Mouse (Mus musculus): ENCODE data around the gene 1700109H08Rik. TPM values are rescaled to one million over a fixed set of nuclear protein-coding genes. Genes with fewer than 3 reads are reported as not detected.

The 1700109H08Rik gene
- polyA plus RNA-seq, 1 experiment: 1.5 TPM

DNA sequence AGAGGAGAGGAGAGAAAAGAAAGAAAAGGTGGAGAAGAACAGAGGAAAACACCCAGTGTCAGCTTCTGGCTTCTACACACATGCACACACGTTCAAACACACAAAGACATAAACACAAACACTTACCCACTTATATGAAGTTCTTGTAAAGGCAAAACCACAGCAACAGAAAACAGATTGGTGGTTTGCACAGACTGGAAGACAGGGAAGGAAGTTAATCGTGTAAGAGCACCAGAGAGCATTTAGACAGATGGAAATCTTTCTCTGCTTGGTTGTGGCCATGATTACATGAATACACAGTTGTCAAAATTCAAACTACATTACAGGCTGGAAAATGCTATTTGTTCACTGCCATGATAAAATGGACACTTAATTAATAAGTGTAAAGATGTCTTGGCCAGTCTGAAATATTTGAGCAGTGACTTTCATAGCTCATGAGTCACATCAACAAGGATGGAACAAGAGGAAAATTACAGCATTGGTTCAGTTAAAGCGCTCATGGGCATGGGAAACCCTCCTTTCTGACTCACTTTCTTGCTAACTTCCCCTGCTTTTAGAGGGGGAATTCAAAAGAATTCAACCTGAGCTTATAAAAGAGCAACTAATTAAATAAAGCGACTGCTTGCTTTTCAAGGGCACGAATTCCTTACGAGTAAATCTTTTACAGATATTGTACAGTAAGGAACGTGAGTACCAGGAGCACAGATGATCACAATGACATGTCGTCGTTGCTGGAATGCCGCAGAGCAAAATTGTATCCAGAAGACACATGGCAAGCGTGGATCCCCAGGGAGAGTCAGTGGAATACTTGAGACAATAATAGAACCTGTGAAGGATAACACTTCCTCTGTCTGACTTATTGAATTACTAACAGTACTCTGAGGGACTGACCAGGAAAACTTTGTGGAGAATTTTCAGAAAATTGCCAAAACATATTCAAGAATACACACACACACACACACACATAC lies 32.6 kb upstream of the 1700109H08Rik start:
- DNase-seq: peak; percentile 24
- Histone ChIP-seq H3K36me3 (ENCODE audit: control insufficient read depth, insufficient read depth, low read length) (no peaks in the 10 kb centered on the region), H3K4me3 (ENCODE audit: insufficient read depth, low read depth, low read length) (no peak overlapping the region), H3K4me1 (ENCODE audit: control insufficient read depth, insufficient read depth, low read length) (peaks cover 6% of the 10 kb centered on the region; the same call in 1 of the 2 replicates), H3K27me3 (replicated peaks; ENCODE audit: control insufficient read depth, insufficient read depth, low read length) (no peaks in the 10 kb centered on the region), H3K27ac (ENCODE audit: insufficient read depth, low read depth, low read length) (no peak overlapping the region)
- WGBS: 21% methylated on average over 11 of the region's 11 CpGs
- no peak for TF ChIP-seq CTCF (conservative IDR thresholded peaks at IDR 0.05; ENCODE audit: insufficient read depth, insufficient read length, low read depth, low read length)
- no peak for TF ChIP-seq POLR2A (IDR thresholded peaks at IDR 0.05; ENCODE audit: low read depth, low read length)

DNA sequence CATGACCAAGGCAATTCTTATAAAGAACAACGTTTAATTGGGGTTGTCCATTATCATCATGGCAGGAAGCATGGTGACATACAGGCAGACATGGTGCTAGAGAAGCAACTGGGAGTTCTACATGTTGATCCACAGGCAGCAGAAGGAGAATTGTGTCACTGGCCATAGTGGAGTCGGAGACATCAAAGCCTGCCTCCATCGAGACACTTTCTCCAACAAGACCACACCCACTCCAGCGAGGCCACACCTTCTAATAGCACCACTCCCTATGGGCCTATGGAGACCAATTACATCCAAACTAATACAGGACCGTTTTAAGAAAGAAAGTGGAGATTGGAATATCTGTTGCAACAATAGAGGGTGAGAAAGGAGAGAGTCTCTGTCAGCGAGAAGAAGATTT lies 29.5 kb upstream of the 1700109H08Rik start:
- Histone ChIP-seq H3K4me3 (ENCODE audit: insufficient read depth, low read depth, low read length) (no peak overlapping the region), H3K4me1 (ENCODE audit: control insufficient read depth, insufficient read depth, low read length) (peaks cover 18% of the 10 kb centered on the region), H3K36me3 (ENCODE audit: control insufficient read depth, insufficient read depth, low read length) (no peaks in the 10 kb centered on the region), H3K27me3 (replicated peaks; ENCODE audit: control insufficient read depth, insufficient read depth, low read length) (no peaks in the 10 kb centered on the region), H3K27ac (ENCODE audit: insufficient read depth, low read depth, low read length) (no peak overlapping the region)
- 82% methylated on average over 6 of the region's 6 CpGs for whole genome bisulfite sequencing
- DNase-seq: no peak
- TF ChIP-seq CTCF (conservative IDR thresholded peaks at IDR 0.05; ENCODE audit: insufficient read depth, insufficient read length, low read depth, low read length): no peak
- no peak for TF ChIP-seq POLR2A (IDR thresholded peaks at IDR 0.05; ENCODE audit: low read depth, low read length)

DNA sequence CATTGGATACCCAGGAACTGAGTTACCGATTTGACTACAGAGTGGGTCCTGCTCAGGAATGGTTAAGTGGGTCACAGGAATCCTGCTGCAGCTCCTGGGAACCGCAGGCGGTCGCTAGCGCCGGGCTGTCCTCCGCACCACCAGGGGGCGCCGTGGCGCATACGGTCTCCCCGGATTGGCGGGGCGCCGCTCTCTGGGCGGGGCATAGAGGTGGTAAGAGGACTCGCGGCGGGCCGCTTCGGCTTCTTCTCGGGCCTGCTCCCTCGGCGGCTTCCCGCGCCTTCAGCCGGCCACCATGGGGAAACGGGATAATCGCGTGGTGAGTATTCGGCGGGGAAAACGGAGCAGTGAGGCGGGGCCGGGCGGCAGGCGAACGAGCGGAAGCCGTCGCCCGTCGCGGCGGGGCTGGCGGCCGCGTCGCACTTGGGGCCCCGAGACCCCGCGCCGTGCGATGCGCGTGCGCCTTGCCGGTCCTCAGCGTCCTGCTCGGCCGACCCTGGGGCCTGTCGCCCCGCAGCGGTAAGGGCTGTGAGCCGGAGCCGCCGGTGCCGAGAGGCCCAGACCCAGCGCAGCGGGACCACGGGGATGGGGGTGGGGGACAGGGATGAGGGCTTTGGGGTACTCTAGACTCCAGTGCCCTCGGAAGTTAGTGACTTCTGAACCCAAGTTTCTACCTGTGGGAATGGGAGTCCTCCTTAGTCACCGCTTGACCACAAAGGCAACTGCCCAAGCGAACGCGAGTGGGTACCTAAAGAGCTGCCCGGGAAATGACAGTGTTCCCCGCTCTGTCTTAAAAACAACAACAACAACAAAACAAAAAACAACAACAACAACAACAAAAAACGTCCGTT lies 27.5 kb upstream of the 1700109H08Rik start, which contains the start of gene Fam133b:
Gene Fam133b, plus strand, starts transcription at position 205 of the 851 bp plus-strand sequence.
- Histone ChIP-seq H3K27ac (ENCODE audit: insufficient read depth, low read depth, low read length) (peak within 1 kb of the TSS; percentile 78), H3K36me3 (ENCODE audit: control insufficient read depth, insufficient read depth, low read length) (no peaks in the 10 kb centered on the region), H3K4me1 (ENCODE audit: control insufficient read depth, insufficient read depth, low read length) (peaks cover 17% of the 10 kb centered on the region), H3K4me3 (ENCODE audit: insufficient read depth, low read depth, low read length) (peak within 1 kb of the TSS; percentile 87), H3K27me3 (replicated peaks; ENCODE audit: control insufficient read depth, insufficient read depth, low read length) (no peaks in the 10 kb centered on the region)
- DNase-seq: peak; percentile 96
- TF ChIP-seq CTCF (conservative IDR thresholded peaks at IDR 0.05; ENCODE audit: insufficient read depth, insufficient read length, low read depth, low read length) (peak; percentile 79), POLR2A (IDR thresholded peaks at IDR 0.05; ENCODE audit: low read depth, low read length) (no peak)
- WGBS: under 1% methylated on average over 80 of the region's 80 CpGs

DNA sequence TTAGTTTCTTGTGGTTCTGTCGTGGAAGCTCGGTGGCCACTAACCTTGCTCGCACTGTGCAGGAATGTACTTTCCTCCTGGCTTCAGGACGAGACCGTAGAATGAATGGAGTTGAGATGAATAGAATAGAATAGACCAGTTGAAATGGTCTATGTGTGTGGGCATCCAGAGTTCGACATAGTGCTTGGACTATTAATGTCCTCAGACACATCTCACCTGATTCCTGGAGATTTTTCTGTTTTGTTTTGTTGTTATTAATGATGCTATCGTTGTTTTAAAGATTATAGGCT lies 26.9 kb upstream of the 1700109H08Rik start:
- 5% methylated on average over 7 of the region's 7 CpGs for WGBS
- DNase-seq: no peak
- TF ChIP-seq CTCF (conservative IDR thresholded peaks at IDR 0.05; ENCODE audit: insufficient read depth, insufficient read length, low read depth, low read length) (no peak), POLR2A (IDR thresholded peaks at IDR 0.05; ENCODE audit: low read depth, low read length) (no peak)
- H3K4me3 ChIP-seq (ENCODE audit: insufficient read depth, low read depth, low read length): peak overlapping the region; percentile 87
- no peak overlapping the region for H3K27ac ChIP-seq (ENCODE audit: insufficient read depth, low read depth, low read length)
- H3K27me3 ChIP-seq (replicated peaks; ENCODE audit: control insufficient read depth, insufficient read depth, low read length): no peaks in the 10 kb centered on the region
- H3K36me3 ChIP-seq (ENCODE audit: control insufficient read depth, insufficient read depth, low read length): no peaks in the 10 kb centered on the region
- peaks cover 16% of the 10 kb centered on the region for H3K4me1 ChIP-seq (ENCODE audit: control insufficient read depth, insufficient read depth, low read length)

DNA sequence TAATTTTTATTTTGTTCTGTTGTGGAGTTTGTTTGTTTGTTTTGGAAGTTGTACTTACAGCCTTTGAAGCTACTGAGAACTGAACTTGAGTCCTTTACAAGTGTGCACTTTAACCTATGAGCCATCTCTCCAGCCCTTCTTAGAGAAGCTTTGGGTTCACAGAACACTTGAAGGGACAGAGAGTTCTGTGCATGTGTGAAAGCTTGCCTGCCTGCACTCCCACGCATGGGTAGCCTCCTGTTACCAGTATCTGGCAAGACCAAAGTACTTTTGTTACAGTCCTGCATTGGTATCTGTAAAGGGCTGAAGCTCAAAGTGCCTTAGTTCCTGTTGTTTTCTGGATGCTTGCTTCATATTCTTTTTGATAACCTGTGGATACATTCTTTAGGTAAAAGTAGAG lies 25.1 kb upstream of the 1700109H08Rik start:
- H3K27me3 ChIP-seq (replicated peaks; ENCODE audit: control insufficient read depth, insufficient read depth, low read length): no peaks in the 10 kb centered on the region
- WGBS: 37% methylated on average over 1 of the region's 1 CpGs
- H3K27ac ChIP-seq (ENCODE audit: insufficient read depth, low read depth, low read length): no peak overlapping the region
- no peak for TF ChIP-seq POLR2A (IDR thresholded peaks at IDR 0.05; ENCODE audit: low read depth, low read length)
- DNase-seq: peak; percentile 92
- no peaks in the 10 kb centered on the region for H3K36me3 ChIP-seq (ENCODE audit: control insufficient read depth, insufficient read depth, low read length)
- H3K4me3 ChIP-seq (ENCODE audit: insufficient read depth, low read depth, low read length): no peak overlapping the region
- H3K4me1 ChIP-seq (ENCODE audit: control insufficient read depth, insufficient read depth, low read length): peaks cover 16% of the 10 kb centered on the region

DNA sequence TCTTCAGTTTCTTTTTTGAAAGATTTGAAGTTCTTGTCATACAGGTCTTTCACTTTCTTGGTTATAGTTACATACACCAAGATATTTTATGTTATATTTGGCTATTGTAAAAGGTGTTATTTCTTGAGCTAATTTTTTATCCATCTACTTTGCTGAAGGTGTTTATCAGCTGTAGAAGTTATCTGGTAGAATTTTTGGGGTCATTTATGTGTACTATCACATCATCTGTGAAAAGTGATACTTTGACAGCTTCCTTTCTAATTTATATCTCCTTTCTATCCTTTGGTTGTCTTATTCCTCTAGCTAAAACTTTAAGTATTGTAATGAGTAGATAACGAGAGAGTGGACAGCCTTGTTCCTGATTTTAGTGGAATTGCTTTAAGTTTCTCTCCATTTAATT lies 19.9 kb upstream of the 1700109H08Rik start:
- no peak for TF ChIP-seq POLR2A (IDR thresholded peaks at IDR 0.05; ENCODE audit: low read depth, low read length)
- TF ChIP-seq CTCF (conservative IDR thresholded peaks at IDR 0.05; ENCODE audit: insufficient read depth, insufficient read length, low read depth, low read length): no peak
- no peak for DNase-seq
- Histone ChIP-seq H3K27me3 (replicated peaks; ENCODE audit: control insufficient read depth, insufficient read depth, low read length) (no peaks in the 10 kb centered on the region), H3K4me3 (ENCODE audit: insufficient read depth, low read depth, low read length) (no peak overlapping the region), H3K27ac (ENCODE audit: insufficient read depth, low read depth, low read length) (no peak overlapping the region), H3K4me1 (ENCODE audit: control insufficient read depth, insufficient read depth, low read length) (peaks cover 7% of the 10 kb centered on the region; the same call in 1 of the 2 replicates), H3K36me3 (ENCODE audit: control insufficient read depth, insufficient read depth, low read length) (peaks cover 2% of the 10 kb centered on the region; the same call in 1 of the 2 replicates)
- 93% methylated on average over 1 of the region's 1 CpGs for WGBS

DNA sequence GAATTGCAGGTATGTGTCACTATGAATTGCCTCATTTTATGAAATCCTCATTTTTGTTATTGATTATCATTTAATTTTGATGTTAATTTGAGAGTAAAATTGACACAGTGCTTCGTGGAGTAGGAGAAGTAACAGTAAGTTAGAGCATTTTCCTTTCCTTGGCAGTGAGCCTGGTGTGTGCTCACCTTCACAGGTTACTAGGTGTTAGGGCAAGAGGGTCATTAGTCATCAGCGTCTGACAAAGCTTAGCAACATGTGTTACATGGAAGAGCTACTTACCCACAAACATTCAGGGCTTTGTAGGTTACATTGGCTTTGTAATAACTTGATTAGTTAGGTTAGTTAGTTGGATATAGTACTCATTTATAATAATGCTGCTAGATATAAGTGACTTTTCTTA lies 17.2 kb upstream of the 1700109H08Rik start:
- H3K4me3 ChIP-seq (ENCODE audit: insufficient read depth, low read depth, low read length): no peak overlapping the region
- DNase-seq: no peak
- 27% methylated on average over 2 of the region's 2 CpGs for WGBS
- no peaks in the 10 kb centered on the region; the same call in 1 of the 2 replicates for H3K4me1 ChIP-seq (ENCODE audit: control insufficient read depth, insufficient read depth, low read length)
- H3K36me3 ChIP-seq (ENCODE audit: control insufficient read depth, insufficient read depth, low read length): peaks cover 2% of the 10 kb centered on the region
- TF ChIP-seq CTCF (conservative IDR thresholded peaks at IDR 0.05; ENCODE audit: insufficient read depth, insufficient read length, low read depth, low read length) (no peak), POLR2A (IDR thresholded peaks at IDR 0.05; ENCODE audit: low read depth, low read length) (no peak)
- H3K27me3 ChIP-seq (replicated peaks; ENCODE audit: control insufficient read depth, insufficient read depth, low read length): no peaks in the 10 kb centered on the region
- H3K27ac ChIP-seq (ENCODE audit: insufficient read depth, low read depth, low read length): no peak overlapping the region

All from kidney, adult 2 months (tissue).